Mouse (Mus musculus) heart, embryonic 15.5 days (tissue): ENCODE measurements at regions not wholly inside any gene's neighbourhood (a gene's known extent, or its start where the extent isn't known, plus 50 kb on each side); places are given as distances from the start of the nearest gene placed in this dataset.

ENCODE experiments used
- ATAC-seq: fragments of 200-750 bp; cut with Nextera tagmentation; replicated peaks from 2 replicates; pipeline ENCODE4 v1.8.0; 2017; ENCODE audit warnings: low read depth, moderate TSS enrichment; ENCODE audit not compliant: insufficient number of reproducible peaks, insufficient read depth, low FRiP score
- H3K27ac ChIP-seq: fragments of 300-500 bp; sonication (generic); 2 replicates; pipeline ENCODE4 v1.5.1; 2015; ENCODE audit warnings: mild to moderate bottlenecking, inconsistent platforms
- H3K27me3 ChIP-seq: fragments of 300-500 bp; sonication (generic); 2 replicates; pipeline ENCODE4 v1.6.1; 2015; ENCODE audit warnings: inconsistent platforms
- H3K36me3 ChIP-seq: fragments of 300-500 bp; sonication (generic); 2 replicates; pipeline ENCODE4 v1.6.1; 2015; ENCODE audit warnings: mild to moderate bottlenecking, inconsistent platforms
- H3K4me1 ChIP-seq: fragments of 300-500 bp; sonication (generic); replicated peaks from 2 replicates; pipeline ENCODE4 v1.6.1; 2015; ENCODE audit warnings: inconsistent platforms
- H3K4me2 ChIP-seq: fragments of 300-500 bp; sonication (generic); 2 replicates; pipeline ENCODE4 v1.6.1; 2015; ENCODE audit warnings: inconsistent platforms, mild to moderate bottlenecking, moderate library complexity
- H3K4me3 ChIP-seq: fragments of 300-500 bp; sonication (generic); 2 replicates; pipeline ENCODE4 v1.5.1; 2015; ENCODE audit warnings: mild to moderate bottlenecking, inconsistent platforms
- H3K9ac ChIP-seq: fragments of 300-500 bp; sonication (generic); 2 replicates; pipeline ENCODE4 v1.6.1; 2015; ENCODE audit warnings: mild to moderate bottlenecking, inconsistent platforms
- H3K9me3 ChIP-seq: fragments of 300-500 bp; sonication (generic); replicated peaks from 2 replicates; pipeline ENCODE4 v1.6.1; 2016; ENCODE audit warnings: inconsistent platforms
- WGBS: fragments of 180-500 bp; shearing (Covaris S2); methylation state at CpG from one replicate; pipeline ENCODE4 v1.1.7; 2015; ENCODE audit warnings: mixed read lengths; 5-methylcytosine and 5-hydroxymethylcytosine counted together

GRCm38 (mm10) chr16:95872436-95872835 lies 118.3 kb downstream of the Psmg1 start:
- WGBS, result 48% methylated on average over 3 of the region's 3 CpGs
- peak; percentile 28; the same call in 1 of the 2 replicates for ATAC-seq
- no peak overlapping the region for H3K9ac ChIP-seq

GRCm38 (mm10) chr16:95870291-95870690 lies 120.5 kb downstream of the Psmg1 start:
- WGBS, result 61% methylated on average over 2 of the region's 2 CpGs
- Histone ChIP-seq H3K36me3 (no peaks in the 10 kb centered on the region), H3K9me3 (no peaks in the 10 kb centered on the region), H3K9ac (no peak overlapping the region), H3K4me3 (no peak overlapping the region), H3K4me2 (no peak overlapping the region), H3K4me1 (0 out of 2 replicates have a peak, but pooled peaks cover 3% of the 10 kb centered on the region), H3K27me3 (no peaks in the 10 kb centered on the region), H3K27ac (peak overlapping the region; percentile 47; the same call in 1 of the 2 replicates)
- no peak; the same call in 1 of the 2 replicates for ATAC-seq

More at GRCm38 (mm10) chr16:95872436-95872835, 118.3 kb downstream of the Psmg1 start:
- H3K36me3 ChIP-seq, result no peaks in the 10 kb centered on the region
- peak overlapping the region; percentile 61; the same call in 1 of the 2 replicates for H3K27ac ChIP-seq
- H3K4me3 ChIP-seq, result no peak overlapping the region
- no peaks in the 10 kb centered on the region for H3K9me3 ChIP-seq
- H3K4me2 ChIP-seq, result no peak overlapping the region
- H3K27me3 ChIP-seq, result no peaks in the 10 kb centered on the region
- 0 out of 2 replicates have a peak, but pooled peaks cover 3% of the 10 kb centered on the region for H3K4me1 ChIP-seq

- 44% methylated on average over 5 of the region's 5 CpGs for WGBS
- Histone ChIP-seq H3K4me1 (peaks cover 5% of the 10 kb centered on the region), H3K4me3 (no peak overlapping the region), H3K27ac (peak overlapping the region; percentile 47; the same call in 1 of the 2 replicates), H3K27me3 (no peaks in the 10 kb centered on the region), H3K9me3 (no peaks in the 10 kb centered on the region), H3K36me3 (no peaks in the 10 kb centered on the region), H3K4me2 (no peak overlapping the region), H3K9ac (no peak overlapping the region)
- no peak; the same call in 1 of the 2 replicates for ATAC-seq
Observed at GRCm38 (mm10) chr16:95869501-95869900, 121.3 kb downstream of the Psmg1 start.

GRCm38 (mm10) chr16:95868896-95869295 lies 121.9 kb downstream of the Psmg1 start:
- H3K9ac ChIP-seq, result no peak overlapping the region
- 95% methylated on average over 1 of the region's 1 CpGs for WGBS
- H3K36me3 ChIP-seq, result no peaks in the 10 kb centered on the region
- peaks cover 11% of the 10 kb centered on the region for H3K4me1 ChIP-seq
- ATAC-seq, result no peak
- H3K27ac ChIP-seq, result no peak overlapping the region
- no peaks in the 10 kb centered on the region for H3K27me3 ChIP-seq
- no peak overlapping the region for H3K4me3 ChIP-seq
- H3K9me3 ChIP-seq, result no peaks in the 10 kb centered on the region
- H3K4me2 ChIP-seq, result no peak overlapping the region

GRCm38 (mm10) chr16:95867516-95867915 lies 123.2 kb downstream of the Psmg1 start:
- H3K27me3 ChIP-seq, result no peaks in the 10 kb centered on the region
- no peak overlapping the region for H3K4me3 ChIP-seq
- ATAC-seq, result no peak
- H3K36me3 ChIP-seq, result no peaks in the 10 kb centered on the region
- WGBS, result 79% methylated on average over 9 of the region's 9 CpGs
- no peaks in the 10 kb centered on the region for H3K9me3 ChIP-seq
- no peak overlapping the region for H3K9ac ChIP-seq
- H3K27ac ChIP-seq, result no peak overlapping the region
- H3K4me1 ChIP-seq, result peaks cover 23% of the 10 kb centered on the region
- no peak overlapping the region for H3K4me2 ChIP-seq

GRCm38 (mm10) chr16:95866866-95867420 lies 123.8 kb downstream of the Psmg1 start:
- Histone ChIP-seq H3K4me1 (peaks cover 28% of the 10 kb centered on the region), H3K4me3 (no peak overlapping the region), H3K4me2 (no peak overlapping the region), H3K27me3 (no peaks in the 10 kb centered on the region), H3K27ac (no peak overlapping the region), H3K9me3 (no peaks in the 10 kb centered on the region), H3K9ac (no peak overlapping the region), H3K36me3 (no peaks in the 10 kb centered on the region)
- no peak for ATAC-seq
- WGBS, result 85% methylated on average over 1 of the region's 1 CpGs

GRCm38 (mm10) chr16:95865603-95866002 lies 125.2 kb downstream of the Psmg1 start:
- no peak for ATAC-seq
- H3K36me3 ChIP-seq, result no peaks in the 10 kb centered on the region
- no peak overlapping the region for H3K4me2 ChIP-seq
- H3K9ac ChIP-seq, result no peak overlapping the region
- H3K27me3 ChIP-seq, result no peaks in the 10 kb centered on the region
- peaks cover 35% of the 10 kb centered on the region for H3K4me1 ChIP-seq
- no peak overlapping the region for H3K4me3 ChIP-seq
- H3K9me3 ChIP-seq, result no peaks in the 10 kb centered on the region
- WGBS, result 77% methylated on average over 1 of the region's 1 CpGs
- no peak overlapping the region for H3K27ac ChIP-seq

- 76% methylated on average over 4 of the region's 4 CpGs for WGBS
- Histone ChIP-seq H3K27ac (0 out of 2 replicates have a peak overlapping the region, but pooled peaks have one; percentile 77), H3K27me3 (no peaks in the 10 kb centered on the region), H3K9me3 (no peaks in the 10 kb centered on the region), H3K36me3 (no peaks in the 10 kb centered on the region), H3K4me1 (peaks cover 35% of the 10 kb centered on the region), H3K4me3 (no peak overlapping the region), H3K4me2 (no peak overlapping the region), H3K9ac (no peak overlapping the region)
- ATAC-seq, result no peak
Observed at GRCm38 (mm10) chr16:95864646-95865045, 126.1 kb downstream of the Psmg1 start.

- H3K9ac ChIP-seq, result no peak overlapping the region
- H3K4me2 ChIP-seq, result no peak overlapping the region
- H3K27ac ChIP-seq, result peak overlapping the region; percentile 77
- H3K9me3 ChIP-seq, result no peaks in the 10 kb centered on the region
- H3K4me1 ChIP-seq, result peaks cover 32% of the 10 kb centered on the region
- no peak for ATAC-seq
- no peak overlapping the region for H3K4me3 ChIP-seq
- WGBS, result 65% methylated on average over 13 of the region's 13 CpGs
- no peaks in the 10 kb centered on the region for H3K36me3 ChIP-seq
- no peaks in the 10 kb centered on the region for H3K27me3 ChIP-seq
Observed at GRCm38 (mm10) chr16:95864106-95864505, 126.7 kb downstream of the Psmg1 start.

GRCm38 (mm10) chr16:95863565-95863964 lies 127.2 kb downstream of the Psmg1 start:
- Histone ChIP-seq H3K4me1 (peaks cover 32% of the 10 kb centered on the region), H3K9ac (no peak overlapping the region), H3K4me3 (no peak overlapping the region), H3K4me2 (no peak overlapping the region), H3K36me3 (no peaks in the 10 kb centered on the region), H3K27me3 (no peaks in the 10 kb centered on the region), H3K9me3 (no peaks in the 10 kb centered on the region), H3K27ac (peak overlapping the region; percentile 77)
- ATAC-seq, result no peak
- 77% methylated on average over 4 of the region's 4 CpGs for WGBS

GRCm38 (mm10) chr16:95862621-95863020 lies 128.1 kb downstream of the Psmg1 start:
- Histone ChIP-seq H3K27me3 (no peaks in the 10 kb centered on the region), H3K9me3 (no peaks in the 10 kb centered on the region), H3K27ac (peak overlapping the region; percentile 77), H3K4me1 (peaks cover 32% of the 10 kb centered on the region), H3K4me3 (no peak overlapping the region), H3K36me3 (no peaks in the 10 kb centered on the region), H3K9ac (no peak overlapping the region), H3K4me2 (no peak overlapping the region)
- WGBS, result 53% methylated on average over 3 of the region's 3 CpGs
- ATAC-seq, result peak; percentile 60; the same call in 1 of the 2 replicates

- H3K9ac ChIP-seq, result no peak overlapping the region
- peak; percentile 80 for ATAC-seq
- no peaks in the 10 kb centered on the region for H3K27me3 ChIP-seq
- H3K4me2 ChIP-seq, result no peak overlapping the region
- H3K4me1 ChIP-seq, result peaks cover 32% of the 10 kb centered on the region
- no peak overlapping the region for H3K4me3 ChIP-seq
- 24% methylated on average over 12 of the region's 12 CpGs for WGBS
- H3K9me3 ChIP-seq, result no peaks in the 10 kb centered on the region
- no peaks in the 10 kb centered on the region for H3K36me3 ChIP-seq
- peak overlapping the region; percentile 77 for H3K27ac ChIP-seq
Observed at GRCm38 (mm10) chr16:95861231-95861690, 129.5 kb downstream of the Psmg1 start.
